9 mouse cellular contexts compared by ENCODE assay signal in genomic region chr8:27679164-27679563, GRCm38 (mm10).
DNase-seq lines count a peak whose midpoint lies in the region; ATAC-seq lines count a peak whose summit lies in the region.
"Had no signal": no experiment of that assay in that cellular context is flagged by ENCODE, and none has a peak within 500 bp of the region (broad histone marks: within the 10 kb centered on the region; RNA-seq: fewer than 3 reads in every experiment).

No protein-coding gene starts in this region.

- H3K4me1 ChIP-seq in heart, embryonic 16.5 days (ENCODE audit: control insufficient read depth, insufficient read depth, low read length), result no peaks in the 10 kb centered on the region
- 0 out of 2 replicates have a peak, but pooled peaks cover 3% of the 10 kb centered on the region for H3K4me1 ChIP-seq in forebrain, embryonic 16.5 days (replicated peaks; ENCODE audit: control insufficient read depth, insufficient read depth, low read length)
- H3K4me1 ChIP-seq in limb, embryonic 10.5 days, result 0 out of 2 replicates have a peak, but pooled peaks cover 6% of the 10 kb centered on the region
- H3K4me1 ChIP-seq in neural tube, embryonic 13.5 days (replicated peaks), result peaks cover 5% of the 10 kb centered on the region
- H3K4me1 ChIP-seq: liver, embryonic 15.5 days had no signal

- intact Hi-C loops in heart, postnatal 25 days (cut with DNase I), result loop anchor here (5.0 kb wide), 1 partner anchor 1613 kb away; no protein-coding TSS in a partner anchor

- no peak overlapping the region for H3K4me3 ChIP-seq in heart, embryonic 16.5 days (ENCODE audit: low read length)
- H3K4me3 ChIP-seq in forebrain, embryonic 16.5 days (replicated peaks; ENCODE audit: low read length), result no peak overlapping the region
- H3K4me3 ChIP-seq in limb, embryonic 10.5 days, result no peak overlapping the region
- no peak overlapping the region for H3K4me3 ChIP-seq in neural tube, embryonic 13.5 days
- H3K4me3 ChIP-seq: liver, embryonic 15.5 days had no signal

- H3K9ac ChIP-seq in heart, embryonic 16.5 days (ENCODE audit: low read length), result no peak overlapping the region
- H3K9ac ChIP-seq in forebrain, embryonic 16.5 days (replicated peaks; ENCODE audit: low read depth, low read length), result no peak overlapping the region
- no peak overlapping the region for H3K9ac ChIP-seq in neural tube, embryonic 13.5 days
- H3K9ac ChIP-seq: liver, embryonic 15.5 days had no signal

- no peak for DNase-seq in heart, postnatal 25 days (ENCODE audit: low spot score)
- peak; percentile 12 for DNase-seq in c-Kit-positive CD71-negative TER-119-negative erythroid progenitor cells, embryonic 14.5 days (ENCODE audit: low read depth)
- DNase-seq in kidney, adult 8-10 months, result peak; percentile 3 to 15
- peak; percentile 56 for DNase-seq in limb, embryonic 10.5 days (ENCODE audit: low spot score)
- no peak for DNase-seq in spleen, adult 18-20 months

- ATAC-seq in heart, embryonic 16.5 days (replicated peaks; ENCODE audit: extremely low read depth, insufficient read depth, low FRiP score), result peak; percentile 37; the same call in 1 of the 2 replicates
- peak; percentile 90 for ATAC-seq in forebrain, embryonic 16.5 days
- ATAC-seq in neural tube, embryonic 13.5 days (ENCODE audit: low read depth), result peak; percentile 79; the same call in 1 of the 2 replicates

- 8% methylated on average over 2 of the region's 2 CpGs for WGBS in heart, embryonic 16.5 days
- WGBS in forebrain, embryonic 16.5 days, result 4% methylated on average over 2 of the region's 2 CpGs
- 21% methylated on average over 2 of the region's 2 CpGs for WGBS in limb, embryonic 10.5 days
- 11% methylated on average over 2 of the region's 2 CpGs for WGBS in neural tube, embryonic 13.5 days

- no peaks in the 10 kb centered on the region for H3K36me3 ChIP-seq in heart, embryonic 16.5 days (ENCODE audit: control insufficient read depth, insufficient read depth)
- no peaks in the 10 kb centered on the region for H3K36me3 ChIP-seq in forebrain, embryonic 16.5 days (ENCODE audit: control insufficient read depth, insufficient read depth)
- no peaks in the 10 kb centered on the region for H3K36me3 ChIP-seq in limb, embryonic 10.5 days
- no peaks in the 10 kb centered on the region for H3K36me3 ChIP-seq in neural tube, embryonic 13.5 days
- H3K36me3 ChIP-seq: liver, embryonic 15.5 days had no signal

- no peaks in the 10 kb centered on the region for H3K27me3 ChIP-seq in heart, embryonic 16.5 days (ENCODE audit: control insufficient read depth, insufficient read depth, low read length)
- H3K27me3 ChIP-seq in forebrain, embryonic 16.5 days (replicated peaks; ENCODE audit: control insufficient read depth, insufficient read depth, low read length), result no peaks in the 10 kb centered on the region
- no peaks in the 10 kb centered on the region for H3K27me3 ChIP-seq in limb, embryonic 10.5 days (ENCODE audit: low read depth, poor library complexity, severe bottlenecking)
- no peaks in the 10 kb centered on the region for H3K27me3 ChIP-seq in neural tube, embryonic 13.5 days
- H3K27me3 ChIP-seq: liver, embryonic 15.5 days had no signal

- H3K27ac ChIP-seq in heart, embryonic 16.5 days (ENCODE audit: low read length), result no peak overlapping the region
- no peak overlapping the region for H3K27ac ChIP-seq in forebrain, embryonic 16.5 days (ENCODE audit: low read length)
- no peak overlapping the region for H3K27ac ChIP-seq in limb, embryonic 10.5 days
- no peak overlapping the region for H3K27ac ChIP-seq in neural tube, embryonic 13.5 days (replicated peaks)
- H3K27ac ChIP-seq: liver, embryonic 15.5 days had no signal

- no peaks in the 10 kb centered on the region for H3K9me3 ChIP-seq in heart, embryonic 16.5 days (replicated peaks; ENCODE audit: control insufficient read depth, low read length)
- H3K9me3 ChIP-seq in forebrain, embryonic 16.5 days (ENCODE audit: control insufficient read depth, low read length), result no peaks in the 10 kb centered on the region
- H3K9me3 ChIP-seq in limb, embryonic 10.5 days (replicated peaks), result no peaks in the 10 kb centered on the region
- H3K9me3 ChIP-seq in neural tube, embryonic 13.5 days, result no peaks in the 10 kb centered on the region
- H3K9me3 ChIP-seq: liver, embryonic 15.5 days had no signal

- H3K4me2 ChIP-seq in heart, embryonic 16.5 days (ENCODE audit: low read depth, low read length), result no peak overlapping the region
- H3K4me2 ChIP-seq in forebrain, embryonic 16.5 days (ENCODE audit: low read length), result no peak overlapping the region
- H3K4me2 ChIP-seq in neural tube, embryonic 13.5 days, result no peak overlapping the region
- H3K4me2 ChIP-seq: liver, embryonic 15.5 days had no signal

Comparison
In these comparisons a context has a peak if more than half of its experiments do, and no peak if none do; other contexts are left out.
1. ATAC-seq: peak in every context shown above with its lines; median percentile 90 in forebrain, embryonic 16.5 days; 79 in neural tube, embryonic 13.5 days; 37 in heart, embryonic 16.5 days.
2. DNase-seq: peak in c-Kit-positive CD71-negative TER-119-negative erythroid progenitor cells, embryonic 14.5 days (single experiment), kidney, adult 8-10 months (2 of 2) and limb, embryonic 10.5 days (single experiment); none in heart, postnatal 25 days (single experiment) and spleen, adult 18-20 months (0 of 2).